Mouse (Mus musculus): ENCODE results near the gene Tjp2. TPM values are rescaled to one million over a fixed set of nuclear protein-coding genes. Genes with fewer than 3 reads are reported as not detected.

The Tjp2 gene
- total and polyA plus RNA-seq, 3 experiments, result 9.0 to 17.8 (median 13.7) TPM

DNA sequence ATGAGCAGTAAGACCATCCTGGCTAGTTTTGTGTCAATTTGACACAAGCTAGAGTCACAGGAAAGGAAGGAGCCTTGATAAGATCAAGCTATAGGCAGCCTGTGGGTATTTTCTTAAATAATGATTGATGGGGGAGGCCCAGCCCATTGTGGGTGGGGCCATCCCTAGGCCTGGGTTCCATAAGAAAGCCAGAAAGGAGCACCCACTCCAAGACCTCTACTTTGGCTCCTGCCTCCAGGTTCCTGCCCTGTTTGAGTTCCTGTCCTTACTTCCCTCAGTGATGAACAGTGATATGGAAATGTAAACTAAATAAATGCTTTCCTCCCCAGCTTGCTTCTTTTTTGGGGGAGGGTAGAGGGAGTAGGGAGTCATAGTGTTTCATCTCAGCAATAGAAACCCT lies 7.0 kb downstream of the Tjp2 start:
- no peak for TF ChIP-seq MAZ (IDR thresholded peaks at IDR 0.05; ENCODE audit: low read depth, low read length)
- TF ChIP-seq E2F4 (IDR thresholded peaks at IDR 0.05; ENCODE audit: insufficient replicate concordance, low read depth, low read length), result no peak
- TF ChIP-seq TCF12 (IDR thresholded peaks at IDR 0.05; ENCODE audit: low read depth, low read length), result no peak
- TF ChIP-seq ZMIZ1 (IDR thresholded peaks at IDR 0.05; ENCODE audit: low read depth, low read length), result no peak
- no peak for TF ChIP-seq JUN (IDR thresholded peaks at IDR 0.05; ENCODE audit: insufficient read depth, low read depth, low read length)
- TF ChIP-seq UBTF (IDR thresholded peaks at IDR 0.05; ENCODE audit: low read depth, low read length), result no peak
- TF ChIP-seq JUND (conservative IDR thresholded peaks at IDR 0.05; ENCODE audit: low read depth, low read length), result no peak
- TF ChIP-seq MAX (IDR thresholded peaks at IDR 0.05; ENCODE audit: low read length), result no peak
- no peak for TF ChIP-seq MEF2A (IDR thresholded peaks at IDR 0.05; ENCODE audit: borderline replicate concordance, low read depth, low read length)
- no peak for TF ChIP-seq CHD1 (IDR thresholded peaks at IDR 0.05; ENCODE audit: low read depth, low read length)
- no peak for TF ChIP-seq POLR2AphosphoS2 (IDR thresholded peaks at IDR 0.05; ENCODE audit: low read depth, low read length)
- no peak for TF ChIP-seq KAT2A (IDR thresholded peaks at IDR 0.05; ENCODE audit: insufficient replicate concordance, low read length)
- no peak for TF ChIP-seq RCOR1 (conservative IDR thresholded peaks at IDR 0.05; ENCODE audit: low read depth, low read length)
- TF ChIP-seq USF2 (conservative IDR thresholded peaks at IDR 0.05; ENCODE audit: low read depth, low read length), result no peak
- in situ Hi-C loops (cut with MboI; ENCODE audit: low pct_ligation_motif_present, low pct_unique_long_range_greater_than_20kb, low sequenced_read_pairs), result no loop called here
- dilution Hi-C loops (cut with MboI; ENCODE audit: extremely low pct_ligation_motif_present, extremely low pct_unique_long_range_greater_than_20kb, low sequenced_read_pairs), result no loop called here

DNA sequence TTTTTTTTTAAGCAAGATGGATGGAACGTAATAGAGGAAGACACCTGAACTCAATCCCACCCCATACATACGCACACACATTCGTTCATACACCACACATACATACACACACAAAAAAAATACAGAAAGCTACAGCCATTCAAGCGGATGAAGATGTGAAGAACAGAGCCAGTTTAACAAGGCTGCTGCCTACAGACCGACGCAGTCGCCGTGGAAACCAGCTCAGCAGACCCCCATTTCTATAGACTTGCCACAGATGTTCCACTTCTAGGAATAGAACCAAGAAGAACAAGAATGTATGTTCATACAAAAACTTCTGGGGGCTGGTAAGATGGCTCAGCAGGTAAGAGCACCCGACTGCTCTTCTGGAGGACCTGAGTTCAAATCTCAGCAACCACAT lies 8.1 kb downstream of the Tjp2 start:
- H3K9ac ChIP-seq (ENCODE audit: insufficient read depth, low read depth), result no peak overlapping the region
- TF ChIP-seq CHD2 (IDR thresholded peaks at IDR 0.05; ENCODE audit: low read length) (no peak), NRF1 (IDR thresholded peaks at IDR 0.05; ENCODE audit: low read depth, low read length) (no peak), ELF1 (IDR thresholded peaks at IDR 0.05; ENCODE audit: low read depth, low read length) (no peak), RAD21 (IDR thresholded peaks at IDR 0.05; ENCODE audit: low read depth, low read length) (no peak), GABPA (IDR thresholded peaks at IDR 0.05; ENCODE audit: insufficient replicate concordance, low read depth, low read length) (no peak), UBTF (IDR thresholded peaks at IDR 0.05; ENCODE audit: low read depth, low read length) (no peak), ZC3H11A (IDR thresholded peaks at IDR 0.05; ENCODE audit: low read depth, low read length) (no peak), MAZ (IDR thresholded peaks at IDR 0.05; ENCODE audit: low read depth, low read length) (no peak), ETS1 (conservative IDR thresholded peaks at IDR 0.05; ENCODE audit: low read depth, low read length) (no peak), MEF2A (IDR thresholded peaks at IDR 0.05; ENCODE audit: borderline replicate concordance, low read depth, low read length) (no peak), KAT2A (IDR thresholded peaks at IDR 0.05; ENCODE audit: insufficient replicate concordance, low read length) (no peak)
- dilution Hi-C loops (cut with MboI; ENCODE audit: extremely low pct_ligation_motif_present, extremely low pct_unique_long_range_greater_than_20kb, low sequenced_read_pairs) (no loop called here), in situ Hi-C loops (cut with MboI; ENCODE audit: low pct_ligation_motif_present, low pct_unique_long_range_greater_than_20kb, low sequenced_read_pairs) (no loop called here)
- peaks cover 0 to 23% of the 10 kb centered on the region in 2 experiments; a peak in 2 of 4 replicates for H3K4me1 ChIP-seq (ENCODE audit: control insufficient read depth in 1 of 2, insufficient read depth in 2 of 2)
- no peak overlapping the region for H3K27ac ChIP-seq (ENCODE audit: insufficient read depth, low read depth)
- H3K79me2 ChIP-seq (replicated peaks; ENCODE audit: control insufficient read depth, extremely low read depth, insufficient read depth, poor library complexity, severe bottlenecking), result 0 out of 2 replicates have a peak, but pooled peaks cover 2% of the 10 kb centered on the region
- no peaks in the 10 kb centered on the region for H3K9me3 ChIP-seq (replicated peaks; ENCODE audit: low read length)
- no peak overlapping the region for H3K4me3 ChIP-seq (replicated peaks in 1 of 3; ENCODE audit: low read depth in 2 of 3, low read length in 2 of 3, poor library complexity in 1 of 3)
- H3K36me3 ChIP-seq (replicated peaks in 1 of 2; ENCODE audit: control insufficient read depth in 1 of 2, insufficient read depth in 1 of 2, low read length in 1 of 2), result no peaks in the 10 kb centered on the region
- H3K4me2 ChIP-seq (ENCODE audit: insufficient read depth, low read depth, poor library complexity, severe bottlenecking), result no peak overlapping the region
- no peak for DNase-seq (ENCODE audit: extremely low read depth)
- H3K27me3 ChIP-seq (replicated peaks), result no peaks in the 10 kb centered on the region

More for the DNA sequence above, 7.0 kb downstream of the Tjp2 start:
- H3K9ac ChIP-seq (ENCODE audit: insufficient read depth, low read depth), result no peak overlapping the region
- no peak overlapping the region for H3K4me3 ChIP-seq (replicated peaks in 1 of 3; ENCODE audit: low read depth in 2 of 3, low read length in 2 of 3, poor library complexity in 1 of 3)
- 0 out of 2 replicates have a peak, but pooled peaks cover 2% of the 10 kb centered on the region for H3K79me2 ChIP-seq (replicated peaks; ENCODE audit: control insufficient read depth, extremely low read depth, insufficient read depth, poor library complexity, severe bottlenecking)
- peaks cover 5 to 27% of the 10 kb centered on the region in 2 experiments for H3K4me1 ChIP-seq (ENCODE audit: control insufficient read depth in 1 of 2, insufficient read depth in 2 of 2)
- H3K36me3 ChIP-seq (replicated peaks in 1 of 2; ENCODE audit: control insufficient read depth in 1 of 2, insufficient read depth in 1 of 2, low read length in 1 of 2), result no peaks in the 10 kb centered on the region
- no peak for DNase-seq (ENCODE audit: extremely low read depth)
- H3K4me2 ChIP-seq (ENCODE audit: insufficient read depth, low read depth, poor library complexity, severe bottlenecking), result no peak overlapping the region
- no peaks in the 10 kb centered on the region for H3K27me3 ChIP-seq (replicated peaks)
- H3K9me3 ChIP-seq (replicated peaks; ENCODE audit: low read length), result no peaks in the 10 kb centered on the region
- no peak overlapping the region for H3K27ac ChIP-seq (ENCODE audit: insufficient read depth, low read depth)
